ENCODE assay signal across 8 mouse cellular contexts in the genomic region with DNA sequence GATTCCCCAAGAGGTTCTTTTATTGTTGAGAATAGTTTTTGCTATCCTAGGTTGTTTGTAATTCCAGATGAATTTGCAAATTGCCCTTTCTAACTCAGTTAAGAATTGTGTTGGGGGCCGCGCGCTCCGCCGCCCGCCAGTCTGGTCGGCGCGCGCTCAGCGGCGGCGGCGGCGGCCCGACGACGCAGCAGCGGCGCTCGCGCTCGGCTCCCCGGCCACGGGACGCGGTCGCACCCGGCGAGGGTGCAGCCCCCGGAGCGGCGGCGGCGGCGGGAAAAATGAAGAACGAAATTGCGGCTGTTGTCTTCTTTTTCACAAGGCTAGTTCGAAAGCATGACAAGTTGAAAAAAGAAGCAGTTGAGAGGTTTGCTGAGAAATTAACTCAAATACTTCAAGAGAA.
DNase-seq lines count a peak whose midpoint lies in the region; ATAC-seq and TF ChIP-seq lines count a peak whose summit lies in the region.
"Not testable (repeated sequence)": the region's sequence is repeated elsewhere in the genome, so short reads cannot be mapped to it uniquely, and the experiment has no call there.

No protein-coding gene starts in this region.

- H3K36me3 ChIP-seq in embryonic facial prominence, embryonic 15.5 days; heart, embryonic 15.5 days; hindbrain, postnatal 0 days (ENCODE audit: insufficient read depth, low read length); limb, embryonic 10.5 days; lung, embryonic 15.5 days; midbrain, embryonic 14.5 days (ENCODE audit: control insufficient read depth, insufficient read depth, low read length); stomach, embryonic 14.5 days (ENCODE audit: control insufficient read depth, insufficient read depth, low read length): not testable (repeated sequence)

- H3K9me3 ChIP-seq in embryonic facial prominence, embryonic 15.5 days (replicated peaks); heart, embryonic 15.5 days (replicated peaks); hindbrain, postnatal 0 days (ENCODE audit: low read length); limb, embryonic 10.5 days (replicated peaks); lung, embryonic 15.5 days; midbrain, embryonic 14.5 days (ENCODE audit: control insufficient read depth, low read length); stomach, embryonic 14.5 days (ENCODE audit: control insufficient read depth, low read depth, low read length): not testable (repeated sequence)

- not testable (repeated sequence) for H3K27ac ChIP-seq in embryonic facial prominence, embryonic 15.5 days (replicated peaks); heart, embryonic 15.5 days; hindbrain, postnatal 0 days; limb, embryonic 10.5 days; lung, embryonic 15.5 days; midbrain, embryonic 14.5 days (replicated peaks; ENCODE audit: low read depth, low read length); stomach, embryonic 14.5 days (ENCODE audit: low read length)

- H3K4me3 ChIP-seq in embryonic facial prominence, embryonic 15.5 days (replicated peaks), result peak overlapping the region; percentile 26
- peak overlapping the region; percentile 25 for H3K4me3 ChIP-seq in heart, embryonic 15.5 days
- peak overlapping the region; percentile 20; the same call in 1 of the 2 replicates for H3K4me3 ChIP-seq in hindbrain, postnatal 0 days (ENCODE audit: low read length)
- H3K4me3 ChIP-seq in limb, embryonic 10.5 days, result peak overlapping the region; percentile 31
- H3K4me3 ChIP-seq in lung, embryonic 15.5 days, result peak overlapping the region; percentile 22
- H3K4me3 ChIP-seq in midbrain, embryonic 14.5 days (replicated peaks; ENCODE audit: low read depth, low read length), result 0 out of 2 replicates have a peak overlapping the region, but pooled peaks have one; percentile 7
- not testable (repeated sequence) for H3K4me3 ChIP-seq in stomach, embryonic 14.5 days (ENCODE audit: low read depth, low read length)

- not testable (repeated sequence) for ATAC-seq in embryonic facial prominence, embryonic 15.5 days (ENCODE audit: insufficient number of reproducible peaks, low FRiP score, low TSS enrichment, low read depth); heart, embryonic 15.5 days (replicated peaks; ENCODE audit: insufficient number of reproducible peaks, insufficient read depth, low FRiP score, low read depth); hindbrain, postnatal 0 days; lung, embryonic 15.5 days (ENCODE audit: borderline replicate concordance, extremely low read depth, low FRiP score, low TSS enrichment); midbrain, embryonic 14.5 days (ENCODE audit: low FRiP score, low TSS enrichment); stomach, embryonic 14.5 days (ENCODE audit: insufficient number of reproducible peaks, insufficient read depth, low FRiP score, low read depth)
- peak; percentile 79 for ATAC-seq in frontal cortex, adult (ENCODE audit: low TSS enrichment)

- not testable (repeated sequence) for H3K27me3 ChIP-seq in embryonic facial prominence, embryonic 15.5 days; heart, embryonic 15.5 days; hindbrain, postnatal 0 days (ENCODE audit: insufficient read depth, low read length); lung, embryonic 15.5 days; midbrain, embryonic 14.5 days (ENCODE audit: control insufficient read depth, insufficient read depth, low read length); stomach, embryonic 14.5 days (ENCODE audit: control insufficient read depth, insufficient read depth, low read length)
- H3K27me3 ChIP-seq in limb, embryonic 10.5 days (ENCODE audit: low read depth, poor library complexity, severe bottlenecking), result peaks cover 19% of the 10 kb centered on the region

- H3K4me2 ChIP-seq in embryonic facial prominence, embryonic 15.5 days (replicated peaks), result peak overlapping the region; percentile 43
- peak overlapping the region; percentile 58 for H3K4me2 ChIP-seq in heart, embryonic 15.5 days
- H3K4me2 ChIP-seq in hindbrain, postnatal 0 days (ENCODE audit: low read depth, low read length), result peak overlapping the region; percentile 40; the same call in 1 of the 2 replicates
- peak overlapping the region; percentile 52 for H3K4me2 ChIP-seq in lung, embryonic 15.5 days
- peak overlapping the region; percentile 47 for H3K4me2 ChIP-seq in midbrain, embryonic 14.5 days (ENCODE audit: low read length)
- peak overlapping the region; percentile 32; the same call in 1 of the 2 replicates for H3K4me2 ChIP-seq in stomach, embryonic 14.5 days (replicated peaks; ENCODE audit: low read depth, low read length)

- not testable (repeated sequence) for DNase-seq in hindbrain, postnatal 0 days (ENCODE audit: low spot score); limb, embryonic 10.5 days (ENCODE audit: low spot score); midbrain, embryonic 14.5 days

- H3K4me1 ChIP-seq in embryonic facial prominence, embryonic 15.5 days; heart, embryonic 15.5 days (replicated peaks); hindbrain, postnatal 0 days (ENCODE audit: insufficient read depth, low read length); limb, embryonic 10.5 days; lung, embryonic 15.5 days; midbrain, embryonic 14.5 days (ENCODE audit: control insufficient read depth, insufficient read depth, low read length); stomach, embryonic 14.5 days (ENCODE audit: control insufficient read depth, insufficient read depth, low read length): not testable (repeated sequence)

- WGBS in embryonic facial prominence, embryonic 15.5 days, result under 1% methylated on average over 39 of the region's 39 CpGs
- 1% methylated on average over 39 of the region's 39 CpGs for WGBS in heart, embryonic 15.5 days
- 3% methylated on average over 28 of the region's 39 CpGs for WGBS in hindbrain, postnatal 0 days
- WGBS in limb, embryonic 10.5 days, result 2% methylated on average over 39 of the region's 39 CpGs
- WGBS in lung, embryonic 15.5 days, result 1% methylated on average over 39 of the region's 39 CpGs
- WGBS in midbrain, embryonic 14.5 days, result 2% methylated on average over 39 of the region's 39 CpGs
- 3% methylated on average over 35 of the region's 39 CpGs for WGBS in stomach, embryonic 14.5 days

- H3K9ac ChIP-seq in embryonic facial prominence, embryonic 15.5 days; heart, embryonic 15.5 days; hindbrain, postnatal 0 days (replicated peaks; ENCODE audit: low read length); lung, embryonic 15.5 days; midbrain, embryonic 14.5 days (replicated peaks; ENCODE audit: low read length); stomach, embryonic 14.5 days (replicated peaks; ENCODE audit: low read depth, low read length): not testable (repeated sequence)

- not testable (repeated sequence) for TF ChIP-seq CTCF in hindbrain, postnatal 0 days (IDR thresholded peaks at IDR 0.05; ENCODE audit: low read depth)
